Mouse (Mus musculus) cerebral cortex, adult 2 months (tissue): Measurements from ENCODE around the gene Tbpl2.

Experiments
- WGBS: fragments of 180-500 bp; shearing (Covaris S2); methylation state at CpG from one replicate; pipeline ENCODE4 v1.1.7; 2018; 5-methylcytosine and 5-hydroxymethylcytosine counted together

Gene Tbpl2

GRCm38 (mm10) chr2:24096495-24096894, at the start of gene Tbpl2:
Gene Tbpl2, minus strand, starts transcription at chr2:24096595.
- 73% methylated on average over 4 of the region's 4 CpGs for WGBS

DNA sequence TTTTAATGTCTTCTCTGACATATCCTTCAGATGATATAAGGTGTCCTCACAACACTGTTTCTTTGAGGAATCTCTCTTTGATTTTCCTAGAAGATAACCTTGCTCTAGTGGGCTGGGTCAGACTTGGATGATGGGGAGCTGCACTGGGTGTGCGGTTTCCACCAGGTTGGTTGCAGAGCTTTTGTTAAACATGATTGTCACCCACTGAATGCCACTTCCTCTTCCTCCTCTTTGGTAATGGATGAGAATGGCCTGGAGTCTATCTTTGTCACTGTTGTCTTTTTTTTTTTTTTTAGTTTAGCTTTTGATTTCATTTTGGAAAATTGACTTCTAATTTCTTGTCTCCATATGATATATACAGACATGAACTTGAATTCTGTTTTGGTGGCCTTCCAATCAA, 38.0 kb upstream of the Tbpl2 start:
- WGBS = 90% methylated on average over 1 of the region's 1 CpGs

GRCm38 (mm10) chr2:24103619-24104289, 7.4 kb upstream of the Tbpl2 start:
- WGBS = 75% methylated on average over 4 of the region's 4 CpGs

DNA sequence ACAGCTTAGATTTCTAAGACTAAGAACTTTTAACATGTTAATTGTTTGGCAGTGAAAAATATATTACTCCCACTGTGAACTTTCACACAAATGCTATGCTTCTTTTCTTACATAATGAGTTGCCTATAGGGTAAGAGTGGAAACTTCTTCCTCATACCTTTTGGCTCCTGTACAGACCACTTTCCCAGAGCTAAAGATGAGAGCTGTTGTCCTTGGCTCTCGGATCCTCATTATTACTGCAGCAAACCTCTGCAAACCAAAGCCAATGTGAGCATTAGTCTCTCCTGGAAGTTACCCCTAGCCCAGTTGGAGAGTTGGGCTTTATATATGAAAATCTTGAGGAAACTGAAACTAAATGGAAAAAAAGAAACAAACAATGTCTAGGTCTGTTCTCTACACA, 5.5 kb downstream of the Tbpl2 start:
- 83% methylated on average over 1 of the region's 1 CpGs for WGBS

GRCm38 (mm10) chr2:24050459-24050858, 45.9 kb downstream of the Tbpl2 start:
- WGBS = 82% methylated on average over 3 of the region's 3 CpGs

GRCm38 (mm10) chr2:24049344-24049990, 46.9 kb downstream of the Tbpl2 start, which contains the start of gene Hnmt:
Gene Hnmt, minus strand, starts transcription at chr2:24049394.
- WGBS = 29% methylated on average over 7 of the region's 7 CpGs

DNA sequence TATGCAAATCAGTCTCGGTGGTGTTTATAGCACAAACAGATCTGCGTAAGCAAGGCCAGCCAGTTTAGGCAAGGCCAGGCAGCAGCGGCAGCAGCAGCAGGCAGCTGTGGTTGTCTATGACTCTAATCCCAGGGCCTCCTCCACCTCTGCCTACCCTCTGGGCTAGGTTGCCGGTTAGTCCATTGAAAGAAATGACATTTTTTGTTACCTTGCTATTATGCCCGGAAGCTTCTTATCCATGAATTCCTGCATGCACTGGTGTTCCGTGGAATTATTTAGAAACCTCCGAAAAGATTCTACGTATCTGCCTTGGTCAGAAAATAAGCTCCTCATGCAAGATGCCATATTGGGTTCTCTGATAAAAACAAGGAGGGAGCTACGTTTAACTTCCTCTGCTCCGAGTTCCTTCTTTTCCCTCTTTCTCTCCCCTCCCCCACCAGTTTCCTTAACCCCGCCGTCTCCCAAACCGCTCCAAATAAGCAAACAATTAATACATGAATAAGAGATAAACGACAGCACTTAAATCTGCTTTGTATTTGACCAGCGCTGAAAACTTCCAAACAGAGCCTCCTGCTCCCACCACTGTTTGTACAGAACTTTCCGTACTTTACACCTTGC, 47.8 kb downstream of the Tbpl2 start:
- WGBS = 4% methylated on average over 16 of the region's 16 CpGs

- WGBS = 17% methylated on average over 6 of the region's 6 CpGs
These were observed 48.6 kb downstream of the Tbpl2 start for GRCm38 (mm10) chr2:24047551-24048479.

- 77% methylated on average over 1 of the region's 1 CpGs for WGBS
These were observed 53.5 kb downstream of the Tbpl2 start for GRCm38 (mm10) chr2:24042901-24043300.

GRCm38 (mm10) chr2:24040531-24040930, 55.9 kb downstream of the Tbpl2 start:
- WGBS = 91% methylated on average over 1 of the region's 1 CpGs
